Mouse (Mus musculus) left cerebral cortex, adult 8-10 months (tissue): ENCODE data around the gene Uqcc2. TPM values are rescaled to one million over a fixed set of nuclear protein-coding genes. Genes with fewer than 3 reads are reported as not detected.
A peak's percentile ranks its signal among the peaks of the same experiment; 100 is the strongest.

Source experiments
- DNase-seq, 2 experiments: peaks; one replicate each; pipeline ENCODE4 v3.0.0; 2022; ENCODE audit warnings: low spot score in 2 of 2
- total RNA-seq, 4 experiments: library from RNA; stranded (reverse); gene quantifications; 2 replicates each; pipeline ENCODE4 v1.2.4; 2022

The Uqcc2 gene
- total RNA-seq, 4 experiments from 2014 or later, result 226 to 249 (median 237) TPM

DNA sequence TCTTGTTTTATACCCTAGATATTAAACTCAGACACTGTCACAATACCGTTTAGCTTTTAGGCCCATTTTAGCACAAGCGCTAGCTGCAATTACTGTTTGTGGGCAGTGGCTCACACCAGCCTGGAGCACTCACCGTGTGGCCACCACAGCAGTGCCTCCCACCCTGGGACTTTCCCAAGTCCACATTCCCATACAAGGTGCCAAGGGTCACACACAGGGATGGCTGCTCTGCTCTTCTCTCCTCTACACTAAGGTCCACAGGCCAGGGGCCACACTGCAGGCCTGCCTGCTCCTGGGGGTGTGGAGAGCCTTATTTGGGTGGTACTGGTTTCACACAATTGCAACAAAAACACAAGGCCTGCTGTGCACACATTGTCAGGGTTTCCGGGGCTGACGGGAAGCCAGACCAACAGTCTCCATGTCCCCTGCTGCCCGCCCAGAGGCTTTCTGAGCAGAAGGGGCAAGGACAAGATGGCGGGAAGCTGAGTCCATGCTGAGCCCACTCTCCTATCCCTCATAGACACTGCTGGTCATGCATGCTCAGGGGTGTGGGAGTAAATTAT is 9.8 kb downstream of the Uqcc2 start:
- DNase-seq, result no peak

DNA sequence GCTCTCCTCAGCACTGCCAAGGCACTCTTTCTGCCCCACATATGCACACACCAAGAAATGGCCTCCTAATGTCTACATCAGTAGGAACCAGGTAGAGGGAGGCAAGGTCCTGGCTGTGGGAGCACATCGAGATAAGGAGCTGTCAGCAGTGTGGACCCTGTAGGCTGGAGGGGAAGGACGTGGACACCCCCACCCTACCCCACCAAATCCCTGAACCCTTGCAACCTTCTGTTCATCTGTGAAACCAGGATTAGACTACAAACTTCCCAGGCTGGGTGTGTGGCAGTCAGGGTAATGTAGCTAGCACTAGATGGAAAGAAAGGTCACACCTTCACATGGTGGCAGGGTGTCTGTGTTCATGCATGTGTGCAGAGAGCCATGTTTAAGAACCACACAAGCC is 10.6 kb downstream of the Uqcc2 start:
- no peak for DNase-seq

DNA sequence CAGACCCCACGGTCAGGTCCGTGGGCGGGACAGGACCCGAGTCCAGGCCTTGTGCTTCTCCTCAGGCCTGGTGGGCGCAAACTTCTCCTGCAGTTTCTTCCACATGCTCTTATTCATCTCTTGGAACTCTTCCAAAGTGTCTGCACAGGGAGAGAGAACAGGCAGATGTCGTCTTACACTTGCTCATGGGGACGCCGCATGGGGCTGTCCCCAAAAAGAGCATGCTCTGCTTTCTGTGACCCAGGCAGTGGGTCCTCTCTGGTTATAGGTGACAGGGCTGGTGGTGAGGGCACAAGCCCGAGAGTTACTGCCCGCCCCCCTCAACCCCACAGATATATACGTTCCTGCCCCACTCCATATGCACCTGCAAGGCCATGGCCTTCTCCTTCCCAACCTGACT is 11.0 kb downstream of the Uqcc2 start:
- DNase-seq, result no peak

DNA sequence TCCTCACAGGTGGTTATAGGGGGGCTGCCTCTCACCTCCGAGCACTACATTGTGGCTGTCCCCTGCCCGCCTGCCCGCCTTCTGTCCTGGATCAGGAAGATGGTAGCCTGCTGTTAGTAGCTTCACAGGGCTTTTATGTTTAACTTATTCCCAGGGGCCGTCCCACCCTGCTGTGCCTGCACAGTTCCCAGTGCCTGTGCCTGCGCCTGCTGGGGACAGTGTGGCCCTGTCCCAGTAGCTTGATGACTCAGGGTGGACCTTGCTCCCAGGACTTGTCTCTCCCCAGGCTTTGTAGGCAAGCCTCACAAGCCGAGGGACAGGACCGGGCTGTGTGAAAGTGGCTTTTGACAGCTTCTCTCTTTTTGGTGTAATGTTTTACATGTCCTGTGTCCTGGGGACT is 11.9 kb downstream of the Uqcc2 start:
- DNase-seq, result no peak

DNA sequence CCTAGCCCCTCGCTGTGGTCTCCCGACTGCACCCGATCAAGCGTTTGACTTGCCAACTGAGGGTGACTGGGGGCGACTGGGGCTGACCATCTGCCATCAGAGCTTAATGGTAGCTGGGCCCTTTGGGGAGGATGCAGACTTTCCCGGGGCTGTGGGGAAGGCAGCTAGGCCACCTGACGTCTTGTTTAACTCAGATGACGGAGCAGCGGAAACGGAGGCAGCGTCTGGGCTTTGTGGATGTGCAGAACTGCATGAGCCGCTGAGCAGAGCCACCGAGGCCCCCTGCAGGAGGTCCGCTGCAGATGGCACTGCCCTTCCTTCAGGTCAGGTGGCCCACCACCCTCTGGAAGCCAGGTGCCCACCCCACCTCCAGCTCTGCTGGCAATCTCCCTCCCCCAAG is 12.4 kb downstream of the Uqcc2 start:
- DNase-seq, result no peak

DNA sequence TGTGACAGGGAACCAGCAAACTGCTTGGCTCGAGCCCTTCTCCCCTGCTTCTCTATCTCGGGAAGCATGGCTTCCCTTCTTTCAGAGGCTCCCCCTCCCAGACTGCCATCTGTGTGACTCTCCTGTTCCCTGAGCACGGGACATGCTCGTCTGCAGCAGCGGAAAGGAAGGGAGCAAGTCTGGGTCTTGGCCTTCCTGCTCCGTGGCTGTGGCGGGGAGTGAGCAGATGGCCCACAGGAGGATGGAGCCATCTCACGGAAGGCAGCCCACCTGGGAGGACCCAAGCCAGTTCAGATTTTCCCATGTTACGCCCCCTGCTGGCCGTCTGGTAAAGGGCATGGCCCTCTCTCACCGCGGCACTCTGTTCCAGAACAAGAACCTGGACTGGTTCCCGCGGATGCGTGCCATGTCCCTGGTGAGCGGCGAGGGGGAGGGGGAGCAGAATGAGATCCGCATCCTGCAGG is 13.1 kb downstream of the Uqcc2 start:
- DNase-seq, result peak in 1 of 2 experiments; percentile 69

DNA sequence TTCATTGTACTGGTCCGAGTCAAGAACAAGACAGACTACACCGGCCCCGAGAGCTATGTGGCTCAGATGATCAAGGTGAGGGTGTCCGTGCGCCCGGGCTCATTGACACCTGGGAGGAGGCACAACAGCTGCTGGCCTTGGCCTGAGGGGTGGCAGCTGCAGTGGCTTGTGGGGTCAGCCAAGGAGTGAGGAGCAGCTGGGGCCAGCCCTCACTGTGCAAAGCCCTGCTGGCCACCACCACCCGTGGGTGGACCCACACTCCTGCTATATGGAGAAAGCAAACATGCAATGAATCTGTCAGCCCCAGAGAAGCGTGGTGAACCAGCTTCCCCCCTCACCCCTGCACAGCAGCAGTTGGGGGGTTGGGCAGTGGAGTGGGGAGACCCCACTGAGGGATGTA is 13.8 kb downstream of the Uqcc2 start:
- no peak for DNase-seq

DNA sequence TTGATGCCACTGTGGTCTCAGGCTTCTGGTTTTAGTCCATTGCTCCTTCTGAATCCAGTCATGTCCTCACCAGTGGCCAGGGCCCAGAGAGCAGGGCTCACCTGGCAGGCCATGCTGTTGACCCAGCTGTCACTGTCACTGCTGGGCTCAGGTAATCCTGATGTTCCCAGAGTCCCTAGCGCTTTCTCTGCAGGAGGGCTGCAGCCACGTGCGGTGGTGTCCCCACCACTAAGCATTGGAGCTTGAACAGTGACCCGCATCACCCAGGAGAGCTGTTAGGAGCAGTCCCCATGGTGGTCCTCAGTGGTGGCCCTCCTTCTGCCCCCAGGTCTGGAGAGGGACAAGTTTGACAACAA is 14.2 kb downstream of the Uqcc2 start:
- DNase-seq, result no peak

DNA sequence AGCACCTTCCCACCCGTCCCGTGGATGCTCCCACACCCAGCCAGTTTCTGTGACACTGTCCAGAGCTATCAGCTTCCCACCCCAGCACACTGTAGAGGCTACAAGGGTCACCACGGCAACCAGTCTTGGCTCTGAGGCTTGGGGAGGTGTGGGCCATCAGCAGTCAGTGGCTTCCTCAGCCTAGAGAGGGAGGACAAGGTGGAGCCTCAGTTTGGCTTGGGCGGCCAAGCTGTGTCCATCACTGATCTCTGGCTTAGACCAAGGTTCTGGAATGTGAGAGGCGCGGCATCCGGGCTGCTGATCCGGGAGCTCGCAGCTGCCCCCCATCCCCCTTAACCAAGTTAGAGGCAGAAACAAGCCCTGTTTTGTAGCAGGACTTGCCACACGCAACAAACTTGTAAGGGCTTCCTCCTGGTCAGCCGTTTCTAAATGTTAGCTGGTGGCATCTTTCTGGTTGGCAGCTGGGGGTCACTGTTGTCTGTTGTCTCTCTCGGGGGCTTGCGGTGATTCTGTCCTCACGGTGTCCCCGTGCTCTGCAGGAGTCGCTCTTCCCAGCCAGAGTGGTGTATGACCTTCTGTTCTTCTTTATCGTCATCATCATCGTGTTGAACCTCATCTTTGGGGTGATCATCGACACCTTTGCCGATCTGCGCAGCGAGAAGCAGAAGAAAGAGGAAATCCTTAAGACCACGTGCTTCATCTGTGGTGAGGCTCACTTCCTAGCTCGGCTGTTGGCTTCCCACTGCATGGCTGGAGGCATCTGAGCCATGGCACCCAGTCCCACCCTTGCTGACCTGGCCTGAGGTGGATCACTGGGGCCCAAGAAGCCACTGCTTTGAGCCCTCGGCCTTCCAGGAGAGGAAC is 14.8 kb downstream of the Uqcc2 start:
- no peak for DNase-seq

DNA sequence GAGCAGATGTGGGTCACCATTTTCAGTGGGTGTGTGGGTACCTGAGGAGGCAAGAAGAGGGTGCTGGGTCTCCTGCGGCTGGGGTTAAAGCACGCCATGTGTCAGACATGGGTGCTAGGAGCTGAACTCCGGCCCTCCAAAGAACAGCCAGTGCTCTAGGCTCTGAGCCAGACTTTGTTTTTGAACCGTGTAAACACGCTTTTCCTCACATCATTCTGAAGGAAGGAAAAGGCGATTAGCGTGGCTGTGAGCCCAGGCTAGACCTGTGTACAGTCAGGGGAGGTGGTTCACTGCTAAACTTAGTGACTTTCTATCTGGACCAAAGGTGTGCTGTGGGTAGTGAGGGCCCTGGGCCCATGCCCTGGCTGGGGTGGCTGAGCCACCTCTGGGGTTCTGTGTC is 23.6 kb downstream of the Uqcc2 start:
- no peak for DNase-seq

DNA sequence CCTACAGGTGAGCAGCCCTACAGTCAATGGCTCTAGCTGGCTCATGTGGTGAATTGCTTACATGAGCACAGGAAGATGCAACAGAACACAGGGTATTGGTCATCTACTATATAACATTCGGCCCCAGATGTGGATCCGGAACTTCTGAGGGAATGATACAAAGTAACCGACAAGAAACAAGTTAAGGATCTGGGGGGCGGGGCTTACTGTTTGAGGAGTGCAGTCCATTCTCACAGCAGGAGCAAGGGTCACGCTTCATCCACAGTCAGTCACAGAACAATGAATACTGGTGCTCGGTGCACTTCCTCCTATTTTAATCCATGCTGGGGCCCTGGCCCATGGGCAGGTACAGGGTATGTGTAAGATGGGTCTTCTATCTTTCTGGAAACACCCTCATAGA is 25.8 kb downstream of the Uqcc2 start:
- DNase-seq, result no peak

DNA sequence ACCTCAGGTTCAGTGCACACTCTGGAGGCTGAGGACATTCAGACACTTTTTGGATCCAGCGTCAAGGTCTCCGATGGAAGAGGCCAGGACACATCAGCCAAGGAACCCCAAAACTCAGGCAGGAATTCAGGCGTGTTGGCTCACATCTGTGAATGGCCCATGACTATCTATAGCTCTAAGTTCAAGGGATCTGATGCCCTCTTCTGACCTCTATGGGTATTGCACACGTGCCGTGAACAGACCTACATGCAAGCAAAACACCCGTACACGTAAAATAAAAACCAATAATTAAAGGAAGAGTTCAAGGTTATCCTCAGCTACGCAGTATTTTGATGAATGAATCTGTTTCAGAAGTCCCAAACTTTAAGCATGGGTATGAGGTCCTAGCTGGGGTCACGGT is 27.0 kb downstream of the Uqcc2 start:
- no peak for DNase-seq

DNA sequence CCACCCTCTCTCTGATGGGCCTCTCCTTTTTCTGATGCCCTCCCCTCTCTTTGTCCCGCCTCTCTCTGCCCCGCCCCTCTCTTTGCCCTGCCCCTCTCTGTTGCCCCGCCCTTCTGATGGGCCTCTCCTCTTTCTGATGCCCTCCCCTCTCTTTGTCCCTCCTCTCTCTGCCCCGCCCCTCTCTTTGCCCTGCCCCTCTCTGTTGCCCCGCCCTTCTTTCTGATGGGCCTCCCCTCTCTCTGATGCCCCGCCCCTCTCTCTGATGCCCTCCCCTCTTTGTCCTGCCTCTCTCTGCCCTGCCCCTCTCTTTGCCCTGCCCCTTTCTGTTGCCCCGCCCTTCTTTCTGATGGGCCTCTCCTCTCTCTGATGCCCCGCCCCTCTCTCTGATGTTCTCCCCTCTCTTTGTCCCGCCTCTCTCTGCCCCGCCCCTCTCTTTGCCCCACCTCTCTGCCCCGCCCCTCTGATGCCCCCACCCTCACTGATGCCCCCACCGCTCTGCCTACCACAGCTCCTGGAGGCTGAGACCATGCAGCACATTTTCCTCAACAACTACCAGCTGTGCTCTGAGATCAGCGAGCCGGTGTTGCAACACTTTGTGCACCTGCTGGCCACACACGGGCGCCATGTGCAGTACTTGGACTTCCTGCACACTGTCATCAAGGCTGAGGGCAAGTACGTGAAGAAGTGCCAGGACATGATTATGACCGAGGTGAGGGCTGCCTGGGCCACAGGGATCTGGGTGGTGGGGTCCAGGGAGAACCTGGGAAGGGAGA is 27.8 kb downstream of the Uqcc2 start:
- no peak for DNase-seq

DNA sequence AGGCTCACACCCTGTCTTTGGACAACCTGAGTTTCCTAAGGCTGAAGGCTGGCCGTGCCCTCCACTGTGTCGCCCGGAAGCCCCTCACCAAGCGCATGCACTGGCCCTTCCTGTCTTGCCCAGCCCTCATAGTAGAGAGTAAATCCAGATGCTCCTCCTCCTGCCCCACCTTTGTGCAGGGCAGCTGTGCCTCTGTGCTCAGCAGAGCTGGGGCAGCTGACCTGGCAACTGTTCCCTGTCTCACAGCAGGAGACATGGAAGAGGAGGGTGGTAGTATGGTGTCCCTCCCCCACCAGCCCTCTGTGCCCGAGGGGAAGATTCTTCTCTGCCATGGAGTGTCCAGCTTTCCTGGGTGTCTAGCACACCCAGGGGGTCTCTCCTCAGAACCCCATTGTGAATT is 32.0 kb downstream of the Uqcc2 start:
- no peak for DNase-seq

DNA sequence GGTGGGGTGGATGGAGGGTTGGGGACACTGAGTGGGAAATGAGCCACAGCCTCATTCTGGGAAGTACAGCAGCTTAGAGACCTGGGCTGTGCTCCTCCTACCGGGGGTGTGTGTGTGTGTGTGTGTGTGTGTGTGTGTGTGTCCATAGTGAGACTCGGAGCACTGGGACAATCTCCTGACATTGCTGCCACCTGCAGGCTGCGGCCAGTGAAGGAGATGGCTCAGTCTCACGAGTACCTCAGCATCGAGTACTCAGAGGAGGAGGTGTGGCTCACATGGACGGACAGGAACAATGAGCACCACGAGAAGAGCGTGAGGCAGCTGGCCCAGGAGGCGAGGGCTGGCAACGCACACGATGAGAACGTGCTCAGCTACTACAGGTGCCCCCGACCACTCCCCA is 38.0 kb downstream of the Uqcc2 start:
- no peak for DNase-seq

DNA sequence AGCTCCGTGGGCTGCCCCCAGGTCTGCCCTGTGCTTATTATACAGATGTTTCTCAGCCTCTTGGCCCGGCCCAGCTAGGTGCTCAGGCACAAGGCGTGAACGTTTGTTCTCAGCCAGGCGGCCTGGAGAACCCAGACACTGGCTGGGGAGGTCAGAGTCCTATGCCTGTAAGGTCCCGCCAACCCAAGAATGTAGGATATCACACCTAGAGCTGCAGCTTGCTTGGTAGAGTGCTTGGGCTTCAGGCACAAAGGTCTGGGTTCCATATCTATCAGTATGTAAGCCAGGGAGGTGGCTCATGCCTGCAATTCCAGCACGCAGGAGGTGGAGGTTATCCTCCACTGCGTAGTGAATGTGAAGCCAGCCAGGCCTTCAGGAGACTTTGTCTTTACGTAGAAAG is 43.6 kb downstream of the Uqcc2 start:
- no peak for DNase-seq

DNA sequence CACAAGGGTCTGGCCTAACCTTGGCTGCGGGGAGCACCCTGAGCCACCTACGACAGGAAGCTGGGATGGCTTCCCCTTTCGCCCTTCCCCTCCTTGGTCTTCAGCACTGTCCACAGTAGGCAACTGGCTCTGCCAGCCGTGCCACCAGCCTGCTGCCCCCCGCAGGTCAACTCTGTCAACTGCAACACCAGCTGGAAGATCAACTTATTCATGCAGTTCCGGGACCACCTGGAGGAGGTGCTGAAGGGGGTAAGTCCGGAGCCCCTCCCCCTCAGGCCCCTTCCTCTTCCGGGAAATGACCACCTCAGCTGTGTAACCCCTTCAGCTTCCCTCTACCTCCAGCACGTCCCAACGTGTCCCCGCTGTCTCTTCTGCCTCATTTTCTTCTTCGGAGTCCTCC is 46.3 kb downstream of the Uqcc2 start:
- DNase-seq, result no peak

DNA sequence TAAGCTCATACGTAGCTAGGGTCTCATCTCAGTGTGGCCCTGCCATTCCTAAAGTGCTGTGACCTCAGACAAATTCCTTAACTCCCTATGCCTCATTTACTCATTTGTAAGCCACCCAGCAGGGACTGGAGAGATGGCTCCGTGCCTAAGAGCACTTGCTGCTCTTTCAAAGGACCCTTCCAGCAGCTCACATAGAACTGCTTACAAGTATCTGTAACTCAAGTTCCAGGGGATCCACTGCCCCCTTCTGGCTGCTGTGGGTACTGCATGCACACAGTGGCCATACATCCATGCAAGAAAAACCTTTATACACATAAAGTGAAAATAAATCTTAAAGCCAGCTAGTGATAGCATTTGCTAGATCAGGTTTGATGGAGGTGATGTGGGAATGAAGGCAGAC is 48.0 kb downstream of the Uqcc2 start:
- no peak for DNase-seq

DNA sequence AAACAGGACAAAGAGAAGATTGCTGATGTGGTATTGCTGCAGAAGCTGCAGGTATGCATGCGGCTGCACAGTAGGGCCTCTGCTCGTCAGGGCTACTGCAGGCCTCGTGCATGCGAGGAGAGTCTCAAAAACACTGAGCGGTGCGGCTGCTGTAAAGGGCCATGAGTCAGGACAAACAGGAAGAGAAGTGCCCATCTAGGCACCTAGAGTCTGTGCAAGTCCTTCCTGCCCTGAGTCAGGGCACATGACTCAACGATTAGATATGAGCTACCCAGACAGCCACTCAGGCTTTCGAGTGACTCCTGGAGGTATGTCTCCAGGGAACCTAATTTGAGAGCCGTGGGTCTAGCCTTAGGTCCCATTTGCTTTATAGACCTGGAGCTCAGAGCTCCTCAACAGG is 50.1 kb downstream of the Uqcc2 start:
- no peak for DNase-seq

DNA sequence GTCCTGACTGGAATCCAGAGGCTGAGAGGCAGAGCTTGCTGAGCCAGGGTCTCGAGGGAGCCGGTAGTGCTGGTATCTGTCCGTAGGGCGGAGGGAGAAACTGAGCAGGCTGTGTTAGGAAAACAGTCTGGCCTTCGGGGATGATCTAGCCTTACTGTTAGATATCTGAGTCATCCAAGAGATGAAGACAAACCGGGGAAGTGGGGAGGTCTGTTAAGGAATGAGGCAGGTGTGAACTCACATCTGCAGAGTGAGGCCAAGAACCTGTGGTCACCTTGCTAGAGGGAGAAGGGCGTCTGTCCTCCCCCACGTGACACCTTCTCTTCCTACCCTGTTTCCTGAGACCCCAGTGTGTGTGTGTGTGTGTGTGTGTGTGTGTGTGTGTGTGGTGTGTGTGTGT is 50.9 kb downstream of the Uqcc2 start:
- DNase-seq, result no peak

DNA sequence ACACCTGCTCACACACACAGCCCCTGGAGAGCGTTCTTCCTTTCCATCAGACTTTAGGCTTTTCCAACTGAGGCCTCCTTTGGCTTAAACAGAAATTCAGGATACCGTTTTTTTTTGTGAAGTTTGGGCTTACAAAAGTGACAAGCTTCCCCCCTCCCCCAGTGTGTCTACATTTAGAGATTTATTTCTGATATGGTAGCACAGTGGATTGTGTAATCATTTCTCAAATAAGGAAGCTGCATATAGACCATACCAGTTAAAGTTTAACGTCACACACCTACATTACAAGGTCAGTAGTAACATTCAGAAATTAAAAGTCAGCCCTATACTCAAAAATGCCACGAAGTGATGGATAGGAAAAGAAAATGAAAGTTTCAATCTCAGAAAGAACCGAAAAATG is 51.8 kb downstream of the Uqcc2 start:
- DNase-seq, result no peak

DNA sequence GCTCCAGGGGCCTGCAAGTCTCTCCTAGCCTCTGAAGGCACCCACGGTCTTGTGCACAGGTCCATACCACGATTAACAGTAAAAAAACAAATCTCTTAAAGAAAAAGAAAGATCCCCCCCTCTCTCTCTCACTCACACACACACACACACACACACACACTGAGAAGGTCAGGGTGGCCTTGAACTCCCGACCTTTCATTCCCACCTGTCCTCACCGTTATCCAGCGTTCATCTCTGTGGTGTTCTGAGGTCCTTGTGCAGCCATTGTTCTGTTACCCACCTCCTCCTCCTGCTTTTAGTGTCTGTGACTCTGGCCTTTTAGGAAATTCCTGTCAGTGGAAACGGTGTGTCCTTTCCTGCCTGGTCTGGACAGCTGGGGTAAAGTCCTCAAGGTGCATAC is 55.2 kb downstream of the Uqcc2 start:
- DNase-seq, result no peak

DNA sequence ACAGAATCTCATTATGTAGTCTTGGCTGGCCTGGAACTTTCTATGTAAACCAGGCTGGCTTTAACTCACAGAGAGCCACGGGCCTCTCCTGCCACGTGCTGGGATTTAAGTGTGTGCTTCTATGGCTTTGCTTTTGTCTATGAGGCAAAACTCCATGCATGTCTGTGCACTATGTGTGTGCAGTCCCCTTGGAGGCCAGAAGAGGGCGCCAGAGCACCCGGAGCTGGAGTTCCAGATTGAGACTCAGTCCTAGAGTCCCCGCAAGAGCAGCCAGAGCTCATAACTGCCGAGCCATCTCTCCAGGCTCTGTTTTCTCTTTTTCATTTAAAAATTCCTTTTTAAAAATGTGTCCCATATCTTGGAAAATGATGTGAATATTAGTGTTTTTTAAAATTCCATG is 55.8 kb downstream of the Uqcc2 start:
- DNase-seq, result no peak
